Mouse (Mus musculus) inflammation-experienced regulatory T-cells, adult 6 months (primary cell): ENCODE data around the gene Tmem63a. TPM values are rescaled to one million over a fixed set of nuclear protein-coding genes. Genes with fewer than 3 reads are reported as not detected.
A peak's percentile ranks its signal among the peaks of the same experiment; 100 is the strongest.
"Not testable (repeated sequence)": the region's sequence is repeated elsewhere in the genome, so short reads cannot be mapped to it uniquely, and the experiment has no call there.

ENCODE experiments used
- ATAC-seq: one replicate; pipeline ENCODE4 v1.8.0; 2017
- polyA plus RNA-seq, 3 experiments: library from polyadenylated mRNA; unstranded; fragments of 100-300 nt; shearing (Covaris generic); gene quantifications; one replicate each; pipeline ENCODE4 v1.2.1; 2017

The Tmem63a gene
- polyA plus RNA-seq, 3 experiments from 2014 or later, result 12.8 to 18.6 (median 14.0) TPM

GRCm38 (mm10) chr1:180966542-180966941 lies 24.4 kb downstream of the Tmem63a start:
- no peak for ATAC-seq

- no peak for ATAC-seq
Measured at GRCm38 (mm10) chr1:180967261-180967660, 25.1 kb downstream of the Tmem63a start.

- ATAC-seq, result no peak
Measured at GRCm38 (mm10) chr1:180972941-180973340, 30.8 kb downstream of the Tmem63a start.

GRCm38 (mm10) chr1:180974126-180974746 lies 32.1 kb downstream of the Tmem63a start:
- peak; percentile 60 for ATAC-seq

GRCm38 (mm10) chr1:180976110-180976679 lies 34.1 kb downstream of the Tmem63a start:
- peak; percentile 65 for ATAC-seq

- no peak for ATAC-seq
Measured at GRCm38 (mm10) chr1:180979484-180980251, 37.5 kb downstream of the Tmem63a start.

- ATAC-seq, result no peak
Measured at GRCm38 (mm10) chr1:180980464-180980863, 38.3 kb downstream of the Tmem63a start.

- ATAC-seq, result not testable (repeated sequence)
Measured at GRCm38 (mm10) chr1:180981298-180982046, 39.3 kb downstream of the Tmem63a start.

- no peak for ATAC-seq
Measured at GRCm38 (mm10) chr1:180986701-180987100, 44.6 kb downstream of the Tmem63a start.

GRCm38 (mm10) chr1:180987759-180988158 lies 45.6 kb downstream of the Tmem63a start:
- ATAC-seq, result peak; percentile 71

- no peak for ATAC-seq
Measured at GRCm38 (mm10) chr1:180990671-180991070, 48.5 kb downstream of the Tmem63a start.

- no peak for ATAC-seq
Measured at GRCm38 (mm10) chr1:180992142-180992541, 50.0 kb downstream of the Tmem63a start.

- no peak for ATAC-seq
Measured at GRCm38 (mm10) chr1:181000501-181001092, 58.5 kb downstream of the Tmem63a start.

- ATAC-seq, result no peak
Measured at GRCm38 (mm10) chr1:181001217-181001616, 59.1 kb downstream of the Tmem63a start.

GRCm38 (mm10) chr1:181001621-181002020 lies 59.5 kb downstream of the Tmem63a start:
- no peak for ATAC-seq

GRCm38 (mm10) chr1:181003790-181004189 lies 61.6 kb downstream of the Tmem63a start:
- ATAC-seq, result no peak

- no peak for ATAC-seq
Measured at GRCm38 (mm10) chr1:181005331-181005730, 63.2 kb downstream of the Tmem63a start.

- no peak for ATAC-seq
Measured at GRCm38 (mm10) chr1:181007831-181008230, 65.7 kb downstream of the Tmem63a start.

- ATAC-seq, result no peak
Measured at GRCm38 (mm10) chr1:181008266-181008665, 66.1 kb downstream of the Tmem63a start.

- ATAC-seq, result no peak
Measured at GRCm38 (mm10) chr1:181009011-181009590, 67.0 kb downstream of the Tmem63a start.

GRCm38 (mm10) chr1:181009754-181010153 lies 67.6 kb downstream of the Tmem63a start:
- ATAC-seq, result no peak
